Mouse (Mus musculus): Measurements from ENCODE around the gene Nfrkb.
A peak's percentile ranks its signal among the peaks of the same experiment; 100 is the strongest.

Gene Nfrkb

GRCm38 (mm10) chr9:31422143-31422542 is 36.2 kb downstream of the Nfrkb start:
- DNase-seq (ENCODE audit: low spot score in 2 of 2) = no peak

- no peak for DNase-seq (ENCODE audit: low spot score in 2 of 2)
These were observed 43.0 kb downstream of the Nfrkb start for GRCm38 (mm10) chr9:31428971-31429370.

GRCm38 (mm10) chr9:31430011-31430410 is 44.0 kb downstream of the Nfrkb start:
- no peak for DNase-seq (ENCODE audit: low spot score in 2 of 2)

- no peak for DNase-seq (ENCODE audit: low spot score in 2 of 2)
These were observed 45.8 kb downstream of the Nfrkb start for GRCm38 (mm10) chr9:31431751-31432150.

GRCm38 (mm10) chr9:31432336-31432975 is 46.5 kb downstream of the Nfrkb start:
- peak; percentile 38 to 43 for DNase-seq (ENCODE audit: low spot score in 2 of 2)

GRCm38 (mm10) chr9:31433431-31433830 is 47.4 kb downstream of the Nfrkb start:
- no peak for DNase-seq (ENCODE audit: low spot score in 2 of 2)

GRCm38 (mm10) chr9:31435415-31435814 is 49.4 kb downstream of the Nfrkb start:
- no peak for DNase-seq (ENCODE audit: low spot score in 2 of 2)

GRCm38 (mm10) chr9:31437861-31438260 is 51.9 kb downstream of the Nfrkb start:
- DNase-seq (ENCODE audit: low spot score in 2 of 2) = peak in 1 of 2 experiments; percentile 24

- no peak for DNase-seq (ENCODE audit: low spot score in 2 of 2)
These were observed 52.8 kb downstream of the Nfrkb start for GRCm38 (mm10) chr9:31438834-31439233.

GRCm38 (mm10) chr9:31439341-31439740 is 53.3 kb downstream of the Nfrkb start:
- no peak for DNase-seq (ENCODE audit: low spot score in 2 of 2)

GRCm38 (mm10) chr9:31440366-31440765 is 54.4 kb downstream of the Nfrkb start:
- no peak for DNase-seq (ENCODE audit: low spot score in 2 of 2)

GRCm38 (mm10) chr9:31441487-31441886 is 55.5 kb downstream of the Nfrkb start:
- DNase-seq (ENCODE audit: low spot score in 2 of 2) = no peak

- DNase-seq (ENCODE audit: low spot score in 2 of 2) = no peak
These were observed 58.2 kb downstream of the Nfrkb start for GRCm38 (mm10) chr9:31444236-31444635.

- no peak for DNase-seq (ENCODE audit: low spot score in 2 of 2)
These were observed 63.3 kb downstream of the Nfrkb start for GRCm38 (mm10) chr9:31449145-31449772.

- DNase-seq (ENCODE audit: low spot score in 2 of 2) = no peak
These were observed 66.2 kb downstream of the Nfrkb start for GRCm38 (mm10) chr9:31452166-31452565.

GRCm38 (mm10) chr9:31454356-31454755 is 68.4 kb downstream of the Nfrkb start:
- DNase-seq (ENCODE audit: low spot score in 2 of 2) = no peak

- no peak for DNase-seq (ENCODE audit: low spot score in 2 of 2)
These were observed 77.2 kb downstream of the Nfrkb start for GRCm38 (mm10) chr9:31463190-31463589.

GRCm38 (mm10) chr9:31463692-31464474 is 77.9 kb downstream of the Nfrkb start, which contains the start of gene Tmem45b:
Gene Tmem45b, minus strand, starts transcription at chr9:31464462.
- peak; percentile 18 to 49 for DNase-seq (ENCODE audit: low spot score in 2 of 2)

Measured in urinary bladder, postnatal 36 days (tissue).